Mouse (Mus musculus) heart, adult 2 months (tissue): ENCODE results near the gene Gm17364. TPM values are rescaled to one million over a fixed set of nuclear protein-coding genes. Genes with fewer than 3 reads are reported as not detected.
"Not testable (repeated sequence)": the region's sequence is repeated elsewhere in the genome, so short reads cannot be mapped to it uniquely, and the experiment has no call there.

Experiments
- DNase-seq, 2 experiments: peaks; one replicate each; pipeline ENCODE4 v3.0.0; 2021
- H3K27ac ChIP-seq: fragments of 200-600 bp; 2 replicates; pipeline ENCODE4 v1.8.1; 2022
- H3K27me3 ChIP-seq: fragments of 200-500 bp; 2 replicates; pipeline ENCODE4 v1.6.1; 2012; ENCODE audit warnings: mild to moderate bottlenecking, low read length, inconsistent platforms, mixed read lengths; ENCODE audit not compliant: control insufficient read depth, insufficient read depth
- H3K36me3 ChIP-seq: fragments of 200-500 bp; 2 replicates; pipeline ENCODE4 v1.6.1; 2012; ENCODE audit warnings: low read length, inconsistent platforms; ENCODE audit not compliant: control insufficient read depth, insufficient read depth
- H3K4me1 ChIP-seq: fragments of 200-500 bp; 2 replicates; pipeline ENCODE4 v1.6.1; 2011; ENCODE audit warnings: low read length; ENCODE audit not compliant: control insufficient read depth, insufficient read depth
- H3K4me3 ChIP-seq: fragments of 200-600 bp; 2 replicates; pipeline ENCODE4 v1.8.1; 2022
- H3K79me2 ChIP-seq: fragments of 200-500 bp; replicated peaks from 2 replicates; pipeline ENCODE4 v1.6.1; 2012; ENCODE audit warnings: mild to moderate bottlenecking, inconsistent platforms, low read length, moderate library complexity, mixed read lengths; ENCODE audit not compliant: control insufficient read depth, insufficient read depth
- H3K9ac ChIP-seq: fragments of 200-500 bp; 2 replicates; pipeline ENCODE4 v1.6.1; 2012; ENCODE audit warnings: low read depth, mild to moderate bottlenecking, control low read depth, inconsistent platforms, low read length, mixed read lengths
- CTCF ChIP-seq: fragments of 200-600 bp; IDR thresholded peaks from 2 replicates; pipeline ENCODE4 v1.8.1; 2022; ENCODE audit warnings: antibody characterized with exemption, mild to moderate bottlenecking, moderate library complexity
- EP300 ChIP-seq: fragments of 200-500 bp; IDR thresholded peaks from 2 replicates; pipeline ENCODE4 v1.6.1; 2011; ENCODE audit warnings: low read depth, low read length, control low read depth; ENCODE audit not compliant: insufficient read depth
- POLR2A ChIP-seq: fragments of 200-500 bp; IDR thresholded peaks from 2 replicates; pipeline ENCODE4 v1.6.1; 2011; ENCODE audit warnings: mild to moderate bottlenecking, low read depth, low read length, control low read depth; ENCODE audit not compliant: insufficient read depth
- WGBS: fragments of 180-500 bp; shearing (Covaris S2); methylation state at CpG from one replicate; pipeline ENCODE4 v1.1.7; 2018; 5-methylcytosine and 5-hydroxymethylcytosine counted together
- intact Hi-C: fragments of 180-260 bp; cut with DNase I; formaldehyde crosslinking; loops from one replicate; pipeline ENCODE4 v1.15.1; 2025
- polyA plus RNA-seq: library from polyadenylated mRNA; depleted of rRNA; stranded (reverse); fragments of >200 nt; gene quantifications from 2 replicates; pipeline ENCODE4 v1.2.3, GENCODE M21; 2012
- total RNA-seq, 2 experiments: library from RNA; stranded (reverse); gene quantifications; 2 replicates each; pipeline ENCODE4 v1.2.3; 2021

Gene Gm17364
- total and polyA plus RNA-seq, 3 experiments: not detected

GRCm38 (mm10) chr13:41257851-41258250 is 15.9 kb downstream of the Gm17364 start:
- H3K9ac ChIP-seq: no peak overlapping the region
- no peak for DNase-seq
- H3K4me3 ChIP-seq: no peak overlapping the region
- 72% methylated on average over 4 of the region's 4 CpGs for whole genome bisulfite sequencing
- no peaks in the 10 kb centered on the region for H3K36me3 ChIP-seq
- H3K4me1 ChIP-seq: peaks cover 2% of the 10 kb centered on the region; the same call in 1 of the 2 replicates
- intact Hi-C loops: no loop called here
- H3K27ac ChIP-seq: no peak overlapping the region
- no peaks in the 10 kb centered on the region for H3K27me3 ChIP-seq
- TF ChIP-seq POLR2A (no peak), EP300 (no peak), CTCF (no peak)
- 0 out of 2 replicates have a peak, but pooled peaks cover 1% of the 10 kb centered on the region for H3K79me2 ChIP-seq

GRCm38 (mm10) chr13:41256962-41257361 is 16.8 kb downstream of the Gm17364 start:
- Histone ChIP-seq H3K4me3 (no peak overlapping the region), H3K4me1 (peaks cover 2% of the 10 kb centered on the region; the same call in 1 of the 2 replicates), H3K27me3 (no peaks in the 10 kb centered on the region), H3K79me2 (no peaks in the 10 kb centered on the region), H3K9ac (no peak overlapping the region), H3K36me3 (no peaks in the 10 kb centered on the region), H3K27ac (no peak overlapping the region)
- TF ChIP-seq POLR2A (no peak), CTCF (no peak), EP300 (no peak)
- 86% methylated on average over 3 of the region's 3 CpGs for WGBS
- no peak for DNase-seq
- intact Hi-C loops: no loop called here

GRCm38 (mm10) chr13:41256126-41256525 is 17.7 kb downstream of the Gm17364 start:
- WGBS: 91% methylated on average over 5 of the region's 5 CpGs
- Histone ChIP-seq H3K4me1 (peaks cover 2% of the 10 kb centered on the region; the same call in 1 of the 2 replicates), H3K36me3 (no peaks in the 10 kb centered on the region), H3K27me3 (no peaks in the 10 kb centered on the region), H3K79me2 (no peaks in the 10 kb centered on the region), H3K9ac (no peak overlapping the region), H3K27ac (no peak overlapping the region), H3K4me3 (no peak overlapping the region)
- intact Hi-C loops: no loop called here
- no peak for TF ChIP-seq EP300
- TF ChIP-seq CTCF: no peak
- TF ChIP-seq POLR2A: no peak
- DNase-seq: no peak

- intact Hi-C loops: no loop called here
- no peaks in the 10 kb centered on the region for H3K27me3 ChIP-seq
- H3K4me3 ChIP-seq: no peak overlapping the region
- TF ChIP-seq CTCF (no peak), EP300 (no peak), POLR2A (no peak)
- 91% methylated on average over 7 of the region's 7 CpGs for WGBS
- H3K79me2 ChIP-seq: no peaks in the 10 kb centered on the region
- H3K9ac ChIP-seq: no peak overlapping the region
- H3K4me1 ChIP-seq: no peaks in the 10 kb centered on the region; the same call in none of the 2 replicates
- no peak overlapping the region for H3K27ac ChIP-seq
- H3K36me3 ChIP-seq: no peaks in the 10 kb centered on the region
- no peak for DNase-seq
Observed at GRCm38 (mm10) chr13:41252736-41253135, 21.0 kb downstream of the Gm17364 start.

GRCm38 (mm10) chr13:41252141-41252540 is 21.6 kb downstream of the Gm17364 start:
- 85% methylated on average over 6 of the region's 6 CpGs for WGBS
- Histone ChIP-seq H3K27ac (no peak overlapping the region), H3K4me3 (no peak overlapping the region), H3K79me2 (no peaks in the 10 kb centered on the region), H3K4me1 (no peaks in the 10 kb centered on the region; the same call in 1 of the 2 replicates), H3K27me3 (no peaks in the 10 kb centered on the region), H3K36me3 (no peaks in the 10 kb centered on the region), H3K9ac (no peak overlapping the region)
- no peak for TF ChIP-seq POLR2A
- no peak for TF ChIP-seq CTCF
- no peak for TF ChIP-seq EP300
- DNase-seq: no peak
- intact Hi-C loops: no loop called here

GRCm38 (mm10) chr13:41251667-41252066 is 22.1 kb downstream of the Gm17364 start:
- Histone ChIP-seq H3K36me3 (no peaks in the 10 kb centered on the region), H3K4me1 (no peaks in the 10 kb centered on the region; the same call in 1 of the 2 replicates), H3K27ac (no peak overlapping the region), H3K27me3 (no peaks in the 10 kb centered on the region), H3K9ac (no peak overlapping the region), H3K79me2 (no peaks in the 10 kb centered on the region), H3K4me3 (no peak overlapping the region)
- DNase-seq: no peak
- WGBS: 72% methylated on average over 5 of the region's 5 CpGs
- TF ChIP-seq POLR2A (no peak), EP300 (no peak), CTCF (no peak)
- intact Hi-C loops: no loop called here

- H3K4me1 ChIP-seq, H3K4me3 ChIP-seq, H3K79me2 ChIP-seq, H3K9ac ChIP-seq, H3K27ac ChIP-seq, DNase-seq, H3K27me3 ChIP-seq, H3K36me3 ChIP-seq, intact Hi-C loops: not testable (repeated sequence)
- 94% methylated on average over 5 of the region's 5 CpGs for WGBS
Observed at GRCm38 (mm10) chr13:41251232-41251631, 22.5 kb downstream of the Gm17364 start.
